Comparison of ENCODE assay signal across 8 mouse cellular contexts in the genomic region with DNA sequence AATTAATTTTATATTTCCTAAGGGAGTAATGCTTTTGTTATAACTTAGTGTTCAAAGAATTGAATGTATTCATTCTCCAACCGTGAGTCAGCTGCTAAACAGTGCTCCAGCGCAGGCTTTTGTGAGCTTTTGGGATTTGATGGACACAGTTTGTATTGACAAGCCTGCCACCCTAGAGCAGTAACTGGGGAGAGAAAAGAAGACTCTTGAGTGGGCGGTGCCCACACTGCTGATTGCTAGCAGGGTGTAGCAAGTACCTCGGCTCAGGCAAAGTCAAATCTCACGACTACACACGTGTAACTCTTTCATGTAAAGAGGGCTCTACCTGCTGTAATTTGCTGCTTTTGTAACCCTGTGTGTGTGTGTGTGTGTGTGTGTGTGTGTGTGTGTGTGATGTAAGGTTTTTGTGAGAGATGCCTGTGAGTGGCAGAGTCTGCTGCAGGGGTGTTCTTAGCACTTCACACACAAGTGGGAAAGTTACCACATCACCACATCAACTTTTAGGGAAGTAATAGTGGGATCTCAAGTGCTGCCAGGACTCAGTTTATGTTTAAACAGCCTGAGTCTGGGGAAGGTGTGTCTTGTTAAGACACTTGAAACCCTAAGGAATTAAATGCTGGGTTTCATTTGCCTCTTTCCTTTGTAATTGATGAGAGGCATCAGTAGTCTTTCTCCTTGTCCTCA. TPM values are rescaled to one million over a fixed set of nuclear protein-coding genes. Genes with fewer than 3 reads are reported as not detected.
DNase-seq lines count a peak whose midpoint lies in the region; ATAC-seq and TF ChIP-seq lines count a peak whose summit lies in the region.

No protein-coding gene starts in this region.

- no peak overlapping the region for H3K4me3 ChIP-seq in hindbrain, embryonic 14.5 days (replicated peaks; ENCODE audit: low read length)
- H3K4me3 ChIP-seq in lung, postnatal 0 days (ENCODE audit: low read depth, low read length): no peak overlapping the region

- peaks cover 45% of the 10 kb centered on the region for H3K4me1 ChIP-seq in hindbrain, embryonic 14.5 days (replicated peaks; ENCODE audit: control insufficient read depth, insufficient read depth, low read length)
- H3K4me1 ChIP-seq in lung, postnatal 0 days (ENCODE audit: insufficient read depth, low read depth, low read length): peaks cover 10% of the 10 kb centered on the region; the same call in 1 of the 2 replicates

- TF ChIP-seq CTCF in lung, postnatal 0 days (IDR thresholded peaks at IDR 0.05): no peak

- peak overlapping the region; percentile 47 for H3K4me2 ChIP-seq in hindbrain, embryonic 14.5 days (replicated peaks)
- no peak overlapping the region for H3K4me2 ChIP-seq in lung, postnatal 0 days (replicated peaks; ENCODE audit: low read depth, low read length)

- no peak for ATAC-seq in hindbrain, embryonic 14.5 days (ENCODE audit: low FRiP score)
- ATAC-seq in lung, postnatal 0 days: peak; percentile 14

- H3K9me3 ChIP-seq in hindbrain, embryonic 14.5 days (ENCODE audit: control insufficient read depth, low read length): no peaks in the 10 kb centered on the region
- no peaks in the 10 kb centered on the region for H3K9me3 ChIP-seq in lung, postnatal 0 days (ENCODE audit: low read length)

- no peak for TF ChIP-seq EP300 in lung, postnatal 0 days (IDR thresholded peaks at IDR 0.05)

- no peak overlapping the region for H3K9ac ChIP-seq in hindbrain, embryonic 14.5 days
- H3K9ac ChIP-seq in lung, postnatal 0 days (replicated peaks; ENCODE audit: low read depth): no peak overlapping the region

- H3K36me3 ChIP-seq in hindbrain, embryonic 14.5 days (replicated peaks; ENCODE audit: control insufficient read depth, insufficient read depth): no peaks in the 10 kb centered on the region
- no peaks in the 10 kb centered on the region for H3K36me3 ChIP-seq in lung, postnatal 0 days (ENCODE audit: insufficient read depth, low read length)

- WGBS in hindbrain, embryonic 14.5 days: 16% methylated on average over 6 of the region's 6 CpGs
- 35% methylated on average over 6 of the region's 6 CpGs for WGBS in lung, postnatal 0 days

- intact Hi-C loops in left cerebral cortex, postnatal 4 days (cut with DNase I): no loop called here

- H3K27me3 ChIP-seq in hindbrain, embryonic 14.5 days (ENCODE audit: control insufficient read depth, insufficient read depth, low read length): no peaks in the 10 kb centered on the region
- H3K27me3 ChIP-seq in lung, postnatal 0 days (replicated peaks; ENCODE audit: insufficient read depth, low read length): no peaks in the 10 kb centered on the region

- H3K27ac ChIP-seq in hindbrain, embryonic 14.5 days: no peak overlapping the region
- no peak overlapping the region; the same call in 1 of the 2 replicates for H3K27ac ChIP-seq in lung, postnatal 0 days (ENCODE audit: low read length)

- DNase-seq in 3T3-L1 (ENCODE audit: low read depth, low spot score) (peak; percentile 65), ZHBTc4 (ENCODE audit: low read depth, low spot score) (peak; percentile 43), MN1 (ENCODE audit: low spot score) (no peak)
- DNase-seq in hindbrain, embryonic 14.5 days (ENCODE audit: low spot score): no peak
- DNase-seq in lung, postnatal 0 days (ENCODE audit: low spot score): peak; percentile 74
- DNase-seq in adrenal gland, adult 2 months: no peak
- DNase-seq in left cerebral cortex, postnatal 4 days: no peak
- no peak for DNase-seq in urinary bladder, postnatal 10 days (ENCODE audit: low spot score)

RNA-seq across cellular contexts. Expression of a gene that starts 2.8 kb away (rescaled TPM):
- polyA plus RNA-seq in hindbrain, embryonic 14.5 days (2014; fragmentation: Nextera tagmentation; extraction: Ambion mirVana): 85.2 and 86.1 TPM in 2 replicates
- polyA plus RNA-seq in lung, postnatal 0 days (2015; fragmentation: Nextera tagmentation; extraction: Ambion mirVana): 66.6 and 69.7 TPM in 2 replicates
- total RNA-seq in adrenal gland, adult 2 months (2021): 10 to 100 TPM; 21.7 to 34.7 TPM
- polyA plus RNA-seq in adrenal gland, adult 2 months (2012; rRNA removed): 3.9 and 4.1 TPM in 2 replicates
- 10 to 100 TPM; 68.3 to 68.6 TPM for total RNA-seq in left cerebral cortex, postnatal 4 days (2021)

Comparison
In these comparisons a context has a peak if more than half of its experiments do, and no peak if none do; other contexts are left out.
1. DNase-seq: peak in 3T3-L1 (single experiment), ZHBTc4 (single experiment) and lung, postnatal 0 days (single experiment); none in hindbrain, embryonic 14.5 days (single experiment), adrenal gland, adult 2 months (single experiment), MN1 (single experiment), left cerebral cortex, postnatal 4 days (single experiment) and urinary bladder, postnatal 10 days (single experiment).
2. RNA of a gene that starts 2.8 kb away (polyA plus RNA-seq): 85.2 to 86.1 TPM in hindbrain, embryonic 14.5 days and 66.6 to 69.7 TPM in lung, postnatal 0 days; 3.9 to 4.1 TPM in adrenal gland, adult 2 months; every median in the first group is over 10 times any median in the second.